Mouse (Mus musculus) forebrain, postnatal 0 days (tissue): ENCODE measurements around the gene Ankrd6. TPM values are rescaled to one million over a fixed set of nuclear protein-coding genes. Genes with fewer than 3 reads are reported as not detected.

Experiments used
- ATAC-seq: fragments of 200-750 bp; cut with Nextera tagmentation; 2 replicates; pipeline ENCODE4 v1.8.0; 2017; ENCODE audit warnings: mild to moderate bottlenecking, moderate library complexity
- DNase-seq: peaks from one replicate; pipeline ENCODE4 v3.0.0-alpha.2; 2015
- H3K27ac ChIP-seq: fragments of 300-500 bp; sonication (generic); 2 replicates; pipeline ENCODE4 v1.5.1; 2014; ENCODE audit warnings: low read depth, mild to moderate bottlenecking, antibody characterized with exemption, low read length, moderate library complexity, mixed read lengths
- H3K27me3 ChIP-seq: fragments of 300-500 bp; sonication (generic); 2 replicates; pipeline ENCODE4 v1.6.1; 2014; ENCODE audit warnings: mild to moderate bottlenecking, low read length, mixed read lengths; ENCODE audit not compliant: insufficient read depth
- H3K36me3 ChIP-seq: fragments of 300-500 bp; sonication (generic); 2 replicates; pipeline ENCODE4 v1.6.1; 2014; ENCODE audit warnings: mild to moderate bottlenecking, moderate library complexity; ENCODE audit not compliant: insufficient read depth
- H3K4me1 ChIP-seq: fragments of 300-500 bp; sonication (generic); 2 replicates; pipeline ENCODE4 v1.6.1; 2014; ENCODE audit warnings: antibody characterized with exemption; ENCODE audit not compliant: insufficient read depth
- H3K4me2 ChIP-seq: fragments of 300-500 bp; sonication (generic); 2 replicates; pipeline ENCODE4 v1.6.1; 2014; ENCODE audit warnings: low read depth, mild to moderate bottlenecking, moderate library complexity
- H3K4me3 ChIP-seq: fragments of 300-500 bp; sonication (generic); 2 replicates; pipeline ENCODE4 v1.5.1; 2014; ENCODE audit warnings: low read depth, low read length, mixed read lengths
- H3K9ac ChIP-seq: fragments of 300-500 bp; sonication (generic); 2 replicates; pipeline ENCODE4 v1.6.1; 2014; ENCODE audit warnings: mild to moderate bottlenecking
- H3K9me3 ChIP-seq: fragments of 300-500 bp; sonication (generic); 2 replicates; pipeline ENCODE4 v1.6.1; 2016; ENCODE audit warnings: low read length
- CTCF ChIP-seq: sonication (generic); IDR thresholded peaks from 2 replicates; pipeline ENCODE4 v1.5.1; 2016; ENCODE audit warnings: antibody characterized with exemption, control low read depth, low read depth
- WGBS: fragments of 180-500 bp; shearing (Covaris S2); extraction: QIAGEN DNeasy Blood & Tissue Kit; methylation state at CpG from one replicate; pipeline ENCODE4 v1.1.7; 2014; 5-methylcytosine and 5-hydroxymethylcytosine counted together
- polyA plus RNA-seq: library from polyadenylated mRNA; unstranded; fragments of >200 nt; fragmentation: Nextera tagmentation; extraction: Ambion mirVana; gene quantifications from 2 replicates; pipeline ENCODE4 v1.2.1, GENCODE M21; 2015
- total RNA-seq: library from RNA; depleted of rRNA; stranded (reverse); fragments of >200 nt; gene quantifications from 2 replicates; pipeline ENCODE4 v1.2.3, GENCODE M21; 2014

The Ankrd6 gene
- total and polyA plus RNA-seq, 2 experiments from 2014 or later: 18.4 to 39.8 TPM

- no peaks in the 10 kb centered on the region for H3K27me3 ChIP-seq
- TF ChIP-seq CTCF: no peak
- H3K27ac ChIP-seq: no peak overlapping the region
- H3K9ac ChIP-seq: no peak overlapping the region
- H3K4me1 ChIP-seq: no peaks in the 10 kb centered on the region
- ATAC-seq (no peak), DNase-seq (no peak)
- no peak overlapping the region for H3K4me2 ChIP-seq
- no peaks in the 10 kb centered on the region for H3K9me3 ChIP-seq
- no peaks in the 10 kb centered on the region for H3K36me3 ChIP-seq
- H3K4me3 ChIP-seq: no peak overlapping the region
- 70% methylated on average over 6 of the region's 6 CpGs for WGBS
Observed at GRCm38 (mm10) chr4:32852819-32853218, 97.8 kb downstream of the Ankrd6 start.

- Histone ChIP-seq H3K4me3 (no peak overlapping the region), H3K27me3 (no peaks in the 10 kb centered on the region), H3K27ac (no peak overlapping the region), H3K4me2 (no peak overlapping the region), H3K4me1 (no peaks in the 10 kb centered on the region), H3K9me3 (no peaks in the 10 kb centered on the region), H3K36me3 (no peaks in the 10 kb centered on the region), H3K9ac (no peak overlapping the region)
- no peak for TF ChIP-seq CTCF
- no peak for ATAC-seq
- DNase-seq: no peak
- WGBS: 61% methylated on average over 8 of the region's 8 CpGs
Observed at GRCm38 (mm10) chr4:32852294-32852693, 98.3 kb downstream of the Ankrd6 start.

GRCm38 (mm10) chr4:32838401-32838800 lies 112.2 kb downstream of the Ankrd6 start:
- no peak overlapping the region for H3K4me2 ChIP-seq
- no peaks in the 10 kb centered on the region for H3K4me1 ChIP-seq
- no peak for TF ChIP-seq CTCF
- no peaks in the 10 kb centered on the region for H3K9me3 ChIP-seq
- no peak overlapping the region for H3K4me3 ChIP-seq
- DNase-seq (no peak), ATAC-seq (no peak)
- WGBS: 73% methylated on average over 3 of the region's 3 CpGs
- no peaks in the 10 kb centered on the region for H3K27me3 ChIP-seq
- no peak overlapping the region for H3K27ac ChIP-seq
- H3K36me3 ChIP-seq: no peaks in the 10 kb centered on the region
- no peak overlapping the region for H3K9ac ChIP-seq

- no peak for TF ChIP-seq CTCF
- no peak overlapping the region for H3K27ac ChIP-seq
- ATAC-seq: no peak
- H3K27me3 ChIP-seq: no peaks in the 10 kb centered on the region
- H3K9ac ChIP-seq: no peak overlapping the region
- H3K4me3 ChIP-seq: no peak overlapping the region
- no peaks in the 10 kb centered on the region for H3K36me3 ChIP-seq
- peak; percentile 30 for DNase-seq
- 69% methylated on average over 9 of the region's 9 CpGs for WGBS
- H3K4me1 ChIP-seq: no peaks in the 10 kb centered on the region
- no peak overlapping the region for H3K4me2 ChIP-seq
- no peaks in the 10 kb centered on the region for H3K9me3 ChIP-seq
Observed at GRCm38 (mm10) chr4:32836071-32836470, 114.6 kb downstream of the Ankrd6 start.

- Histone ChIP-seq H3K4me2 (peak overlapping the region; percentile 47; the same call in 1 of the 2 replicates), H3K27ac (no peak overlapping the region), H3K36me3 (no peaks in the 10 kb centered on the region), H3K9me3 (no peaks in the 10 kb centered on the region), H3K9ac (no peak overlapping the region), H3K4me3 (no peak overlapping the region), H3K4me1 (no peaks in the 10 kb centered on the region), H3K27me3 (no peaks in the 10 kb centered on the region)
- ATAC-seq (no peak), DNase-seq (no peak)
- 48% methylated on average over 3 of the region's 3 CpGs for WGBS
- TF ChIP-seq CTCF: no peak
Observed at GRCm38 (mm10) chr4:32834541-32834940, 116.1 kb downstream of the Ankrd6 start.

- Histone ChIP-seq H3K9me3 (no peaks in the 10 kb centered on the region), H3K27me3 (no peaks in the 10 kb centered on the region), H3K9ac (0 out of 2 replicates have a peak overlapping the region, but pooled peaks have one; percentile 41), H3K36me3 (no peaks in the 10 kb centered on the region), H3K4me1 (no peaks in the 10 kb centered on the region), H3K4me3 (peak overlapping the region; percentile 29; the same call in 1 of the 2 replicates), H3K27ac (no peak overlapping the region), H3K4me2 (peak overlapping the region; percentile 47)
- ATAC-seq (peak; percentile 92), DNase-seq (peak; percentile 59)
- no peak for TF ChIP-seq CTCF
- 39% methylated on average over 17 of the region's 17 CpGs for WGBS
Observed at GRCm38 (mm10) chr4:32833494-32834282, 117.0 kb downstream of the Ankrd6 start.

- no peak for DNase-seq
- Histone ChIP-seq H3K9me3 (no peaks in the 10 kb centered on the region), H3K27me3 (no peaks in the 10 kb centered on the region), H3K27ac (no peak overlapping the region), H3K4me2 (no peak overlapping the region), H3K36me3 (no peaks in the 10 kb centered on the region), H3K9ac (no peak overlapping the region), H3K4me1 (no peaks in the 10 kb centered on the region), H3K4me3 (no peak overlapping the region)
- 83% methylated on average over 10 of the region's 10 CpGs for WGBS
- TF ChIP-seq CTCF: no peak
- ATAC-seq: no peak
Observed at GRCm38 (mm10) chr4:32829316-32829715, 121.3 kb downstream of the Ankrd6 start.
